Mouse (Mus musculus) MEL (cell line): ENCODE measurements around the gene Slc24a4. TPM values are rescaled to one million over a fixed set of nuclear protein-coding genes. Genes with fewer than 3 reads are reported as not detected.

ENCODE experiments used
- DNase-seq: peaks from one replicate; pipeline ENCODE4 v3.0.0; 2011; ENCODE audit warnings: low read depth, low spot score
- H3K27ac ChIP-seq: 2 replicates; pipeline ENCODE4 v1.5.1; 2012; ENCODE audit warnings: low read depth, mild to moderate bottlenecking, control low read depth, low read length, moderate library complexity; ENCODE audit not compliant: control insufficient read depth
- H3K27me3 ChIP-seq, 2 experiments: fragments of 150-350 bp in 1 of 2; sonication (generic) in 1 of 2; 2 replicates each; pipeline ENCODE4 v1.6.1; 2012; ENCODE audit warnings: low read length in 2 of 2, mild to moderate bottlenecking in 2 of 2, improper control_type of control experiment in 1 of 2, moderate library complexity in 1 of 2; ENCODE audit not compliant: insufficient read depth in 2 of 2, control insufficient read depth in 1 of 2
- H3K36me3 ChIP-seq, 2 experiments: 2 replicates each; pipeline ENCODE4 v1.6.1; 2012 to 2014; ENCODE audit warnings: low read length in 2 of 2, improper control_type of control experiment in 1 of 2, inconsistent platforms in 1 of 2, mild to moderate bottlenecking in 1 of 2; ENCODE audit not compliant: insufficient read depth in 2 of 2, control insufficient read depth in 1 of 2
- H3K4me1 ChIP-seq, 2 experiments: fragments of 150-350 bp in 1 of 2; sonication (generic) in 1 of 2; 2 replicates each; pipeline ENCODE4 v1.6.1; 2012; ENCODE audit warnings: low read length in 2 of 2, improper control_type of control experiment in 1 of 2, mild to moderate bottlenecking in 1 of 2; ENCODE audit not compliant: insufficient read depth in 2 of 2, control insufficient read depth in 1 of 2
- H3K4me3 ChIP-seq, 2 experiments: fragments of 150-350 bp in 1 of 2; sonication (generic) in 1 of 2; 2 replicates each; pipeline ENCODE4 v1.5.1; 2012; ENCODE audit warnings: low read depth in 2 of 2, low read length in 2 of 2, mild to moderate bottlenecking in 2 of 2, moderate library complexity in 2 of 2, control low read depth in 1 of 2, improper control_type of control experiment in 1 of 2; ENCODE audit not compliant: control insufficient read depth in 1 of 2, insufficient read depth in 1 of 2
- H3K79me2 ChIP-seq: 2 replicates; pipeline ENCODE4 v1.6.1; 2012; ENCODE audit warnings: mild to moderate bottlenecking, low read length, moderate library complexity; ENCODE audit not compliant: control insufficient read depth, poor library complexity, insufficient read depth
- H3K9ac ChIP-seq: 2 replicates; pipeline ENCODE4 v1.6.1; 2012; ENCODE audit warnings: low read depth, mild to moderate bottlenecking, control low read depth, low read length, moderate library complexity; ENCODE audit not compliant: control insufficient read depth, poor library complexity, severe bottlenecking
- H3K9me3 ChIP-seq: fragments of 150-350 bp; sonication (generic); replicated peaks from 2 replicates; pipeline ENCODE4 v1.6.1; 2012; ENCODE audit warnings: mild to moderate bottlenecking, low read length, improper control_type of control experiment, moderate library complexity; ENCODE audit not compliant: insufficient read depth
- CHD1 ChIP-seq: IDR thresholded peaks from 2 replicates; pipeline ENCODE4 v1.6.1; 2012; ENCODE audit warnings: low read depth, mild to moderate bottlenecking, inconsistent platforms, low read length, improper control_type of control experiment
- CHD2 ChIP-seq: IDR thresholded peaks from 2 replicates; pipeline ENCODE4 v1.6.1; 2011; ENCODE audit warnings: low read length, improper control_type of control experiment
- E2F4 ChIP-seq: IDR thresholded peaks from 2 replicates; pipeline ENCODE4 v1.6.1; 2011; ENCODE audit warnings: low read depth, low read length, improper control_type of control experiment, borderline replicate concordance
- ELF1 ChIP-seq: IDR thresholded peaks from 2 replicates; pipeline ENCODE4 v1.6.1; 2014; ENCODE audit warnings: low read depth, mild to moderate bottlenecking, inconsistent platforms, low read length, improper control_type of control experiment, moderate library complexity
- EP300 ChIP-seq, 2 experiments: IDR thresholded peaks; 2 replicates each; pipeline ENCODE4 v1.6.1; 2011; ENCODE audit warnings: improper control_type of control experiment in 2 of 2, low read length in 2 of 2, low read depth in 1 of 2, mild to moderate bottlenecking in 1 of 2
- GATA1 ChIP-seq: IDR thresholded peaks from 2 replicates; pipeline ENCODE4 v1.6.1; 2011; ENCODE audit warnings: low read depth, low read length, improper control_type of control experiment
- JUND ChIP-seq: IDR thresholded peaks from 2 replicates; pipeline ENCODE4 v1.6.1; 2011; ENCODE audit warnings: low read depth, mild to moderate bottlenecking, improper control_type of control experiment, low read length
- MAZ ChIP-seq: IDR thresholded peaks from 2 replicates; pipeline ENCODE4 v1.6.1; 2012; ENCODE audit warnings: low read depth, mild to moderate bottlenecking, inconsistent platforms, low read length, improper control_type of control experiment
- MXI1 ChIP-seq: IDR thresholded peaks from 2 replicates; pipeline ENCODE4 v1.6.1; 2011; ENCODE audit warnings: mild to moderate bottlenecking, low read depth, low read length, improper control_type of control experiment
- MYC ChIP-seq: IDR thresholded peaks from 2 replicates; pipeline ENCODE4 v1.6.1; 2011; ENCODE audit warnings: low read depth, mild to moderate bottlenecking, low read length, improper control_type of control experiment, moderate library complexity
- POLR2A ChIP-seq, 2 experiments: IDR thresholded peaks; 2 replicates each; pipeline ENCODE4 v1.6.1; 2011 to 2012; ENCODE audit warnings: low read length in 2 of 2, mild to moderate bottlenecking in 2 of 2, control low read depth in 1 of 2, improper control_type of control experiment in 1 of 2, low read depth in 1 of 2, moderate library complexity in 1 of 2; ENCODE audit not compliant: control insufficient read depth in 1 of 2, insufficient read depth in 1 of 2, poor library complexity in 1 of 2
- POLR2AphosphoS2 ChIP-seq: IDR thresholded peaks from 2 replicates; pipeline ENCODE4 v1.6.1; 2011; ENCODE audit warnings: low read length, improper control_type of control experiment
- SIN3A ChIP-seq: IDR thresholded peaks from 2 replicates; pipeline ENCODE4 v1.6.1; 2012; ENCODE audit warnings: low read length, improper control_type of control experiment, inconsistent platforms
- SMC3 ChIP-seq: IDR thresholded peaks from 2 replicates; pipeline ENCODE4 v1.6.1; 2011; ENCODE audit warnings: low read depth, low read length, improper control_type of control experiment
- TAL1 ChIP-seq: IDR thresholded peaks from 2 replicates; pipeline ENCODE4 v1.6.1; 2012; ENCODE audit warnings: mild to moderate bottlenecking, inconsistent platforms, low read length, moderate library complexity, mixed read lengths
- TBP ChIP-seq: IDR thresholded peaks from 2 replicates; pipeline ENCODE4 v1.8.0; 2011; ENCODE audit warnings: low read depth, low read length, improper control_type of control experiment
- USF1 ChIP-seq: IDR thresholded peaks from 2 replicates; pipeline ENCODE4 v1.6.1; 2014; ENCODE audit warnings: low read depth, mild to moderate bottlenecking, inconsistent platforms, low read length, improper control_type of control experiment, moderate library complexity
- polyA plus RNA-seq, 2 experiments: library from polyadenylated mRNA; stranded (reverse) in 1 of 2; unstranded in 1 of 2; fragments of >175 nt in 1 of 2; fragments of >200 nt in 1 of 2; gene quantifications; 2 replicates each; pipeline versions ENCODE4 v1.2.1 to v1.2.4; 2012; ENCODE audit warnings: low replicate concordance in 2 of 2, low read depth in 1 of 2; ENCODE audit not compliant: insufficient read length in 2 of 2, insufficient read depth in 1 of 2, missing spikeins in 1 of 2
- total RNA-seq: library from RNA; depleted of rRNA; stranded (reverse); fragments of 300-350 nt; gene quantifications from 2 replicates; pipeline ENCODE4 v1.2.3, GENCODE M21; 2012

Gene Slc24a4
- total and polyA plus RNA-seq, 3 experiments: not detected

GRCm38 (mm10) chr12:102236317-102236716 lies 107.8 kb downstream of the Slc24a4 start:
- Histone ChIP-seq H3K27ac (no peak overlapping the region), H3K4me3 (no peak overlapping the region), H3K9me3 (no peaks in the 10 kb centered on the region), H3K36me3 (no peaks in the 10 kb centered on the region), H3K27me3 (peaks cover 0 to 3% of the 10 kb centered on the region in 2 experiments; a peak in 2 of 4 replicates), H3K79me2 (no peaks in the 10 kb centered on the region), H3K9ac (no peak overlapping the region), H3K4me1 (no peaks in the 10 kb centered on the region)
- DNase-seq: no peak
- TF ChIP-seq CHD1 (no peak), MXI1 (no peak), TAL1 (no peak)

GRCm38 (mm10) chr12:102242076-102242722 lies 113.7 kb downstream of the Slc24a4 start:
- no peak for TF ChIP-seq MXI1
- TF ChIP-seq POLR2AphosphoS2: no peak
- TF ChIP-seq SIN3A: no peak
- no peak for TF ChIP-seq CHD2
- DNase-seq: no peak
- H3K36me3 ChIP-seq: no peaks in the 10 kb centered on the region
- no peaks in the 10 kb centered on the region for H3K9me3 ChIP-seq
- no peak overlapping the region for H3K9ac ChIP-seq
- H3K27me3 ChIP-seq: no peaks in the 10 kb centered on the region
- H3K4me3 ChIP-seq: no peak overlapping the region
- H3K4me1 ChIP-seq: no peaks in the 10 kb centered on the region
- no peaks in the 10 kb centered on the region for H3K79me2 ChIP-seq
- no peak overlapping the region for H3K27ac ChIP-seq

GRCm38 (mm10) chr12:102243915-102244314 lies 115.4 kb downstream of the Slc24a4 start:
- H3K4me3 ChIP-seq: no peak overlapping the region
- TF ChIP-seq POLR2A (IDR thresholded peaks at IDR 0.05; ENCODE audit: control insufficient read depth in 1 of 2, insufficient read depth in 1 of 2, low read depth in 1 of 2, low read length in 2 of 2, poor library complexity in 1 of 2) (no peak), ELF1 (no peak), MAZ (no peak), CHD1 (no peak), TAL1 (no peak), EP300 (IDR thresholded peaks at IDR 0.05; ENCODE audit: low read depth in 1 of 2, low read length in 2 of 2) (no peak), GATA1 (no peak), JUND (no peak), SMC3 (no peak), USF1 (no peak), SIN3A (no peak), E2F4 (no peak), MYC (no peak), TBP (no peak)
- no peaks in the 10 kb centered on the region for H3K4me1 ChIP-seq
- no peaks in the 10 kb centered on the region for H3K79me2 ChIP-seq
- H3K36me3 ChIP-seq: no peaks in the 10 kb centered on the region
- no peak for DNase-seq
- H3K9ac ChIP-seq: no peak overlapping the region
- H3K9me3 ChIP-seq: no peaks in the 10 kb centered on the region
- no peaks in the 10 kb centered on the region for H3K27me3 ChIP-seq
- no peak overlapping the region for H3K27ac ChIP-seq
